Mouse (Mus musculus): Measurements from ENCODE around the gene Mier2. TPM values are rescaled to one million over a fixed set of nuclear protein-coding genes. Genes with fewer than 3 reads are reported as not detected.
A peak's percentile ranks its signal among the peaks of the same experiment; 100 is the strongest.

Gene Mier2
- total and polyA plus RNA-seq, 3 experiments: 12.7 to 31.8 (median 12.9) TPM

GRCm38 (mm10) chr10:79502830-79503644 lies 52.0 kb downstream of the Mier2 start:
- DNase-seq: no peak
- Histone ChIP-seq H3K9ac (ENCODE audit: low read depth, low read length) (no peak overlapping the region), H3K79me2 (replicated peaks; ENCODE audit: control insufficient read depth, insufficient read depth, low read length) (no peaks in the 10 kb centered on the region), H3K4me3 (no peak overlapping the region), H3K27me3 (ENCODE audit: control insufficient read depth, insufficient read depth, low read length) (no peaks in the 10 kb centered on the region; the same call in 1 of the 2 replicates), H3K27ac (no peak overlapping the region), H3K36me3 (ENCODE audit: control insufficient read depth, insufficient read depth, low read length) (no peaks in the 10 kb centered on the region), H3K4me1 (ENCODE audit: control insufficient read depth, insufficient read depth, low read length) (no peaks in the 10 kb centered on the region)
- TF ChIP-seq POLR2A (IDR thresholded peaks at IDR 0.05; ENCODE audit: insufficient read depth, low read depth, low read length) (no peak), EP300 (IDR thresholded peaks at IDR 0.05; ENCODE audit: insufficient read depth, low read depth, low read length) (no peak), CTCF (IDR thresholded peaks at IDR 0.05) (peak; percentile 29; the same call in 1 of the 2 replicates)
- WGBS: 68% methylated on average over 6 of the region's 6 CpGs
- intact Hi-C loops (cut with DNase I): no loop called here

GRCm38 (mm10) chr10:79496701-79497288 lies 58.2 kb downstream of the Mier2 start:
- Histone ChIP-seq H3K36me3 (ENCODE audit: control insufficient read depth, insufficient read depth, low read length) (no peaks in the 10 kb centered on the region), H3K27ac (no peak overlapping the region), H3K4me1 (ENCODE audit: control insufficient read depth, insufficient read depth, low read length) (no peaks in the 10 kb centered on the region), H3K27me3 (ENCODE audit: control insufficient read depth, insufficient read depth, low read length) (no peaks in the 10 kb centered on the region), H3K9ac (ENCODE audit: low read depth, low read length) (no peak overlapping the region), H3K4me3 (no peak overlapping the region), H3K79me2 (replicated peaks; ENCODE audit: control insufficient read depth, insufficient read depth, low read length) (no peaks in the 10 kb centered on the region)
- TF ChIP-seq EP300 (IDR thresholded peaks at IDR 0.05; ENCODE audit: insufficient read depth, low read depth, low read length) (no peak), CTCF (IDR thresholded peaks at IDR 0.05) (no peak), POLR2A (IDR thresholded peaks at IDR 0.05; ENCODE audit: insufficient read depth, low read depth, low read length) (no peak)
- WGBS: 51% methylated on average over 2 of the region's 2 CpGs
- no peak for DNase-seq
- intact Hi-C loops (cut with DNase I): no loop called here

- Histone ChIP-seq H3K9ac (ENCODE audit: low read depth, low read length) (no peak overlapping the region), H3K4me1 (ENCODE audit: control insufficient read depth, insufficient read depth, low read length) (no peaks in the 10 kb centered on the region), H3K79me2 (replicated peaks; ENCODE audit: control insufficient read depth, insufficient read depth, low read length) (no peaks in the 10 kb centered on the region), H3K36me3 (ENCODE audit: control insufficient read depth, insufficient read depth, low read length) (no peaks in the 10 kb centered on the region), H3K27me3 (ENCODE audit: control insufficient read depth, insufficient read depth, low read length) (no peaks in the 10 kb centered on the region), H3K27ac (no peak overlapping the region), H3K4me3 (no peak overlapping the region)
- intact Hi-C loops (cut with DNase I): no loop called here
- TF ChIP-seq EP300 (IDR thresholded peaks at IDR 0.05; ENCODE audit: insufficient read depth, low read depth, low read length) (no peak), CTCF (IDR thresholded peaks at IDR 0.05) (no peak), POLR2A (IDR thresholded peaks at IDR 0.05; ENCODE audit: insufficient read depth, low read depth, low read length) (no peak)
- no peak for DNase-seq
- 60% methylated on average over 3 of the region's 3 CpGs for whole genome bisulfite sequencing
Observed at GRCm38 (mm10) chr10:79495886-79496285, 59.1 kb downstream of the Mier2 start.

Small RNA genes lying within 50 kb of the gene (microRNA-seq; reads per million reads assigned to microRNA genes)
- 0 to 0.39 reads per million in 2 experiments for gene Mir6909

Other genes with a start within 250 kb of the Mier2 start
- not detected for gene Vmn2r82, start 198.7 kb downstream of the Mier2 start, total RNA-seq (2021)
- not detected in 2 replicates for gene Vmn2r82, start 198.7 kb downstream of the Mier2 start, polyA plus RNA-seq (2012; rRNA removed)
- gene Vmn2r83, start 86.5 kb downstream of the Mier2 start, total RNA-seq (2021): not detected
- not detected in 2 replicates for gene Vmn2r83, start 86.5 kb downstream of the Mier2 start, polyA plus RNA-seq (2012; rRNA removed)
- 1 to 10 TPM; 2.3 to 3.5 TPM for gene Plpp2, start 21.4 kb downstream of the Mier2 start, total RNA-seq (2021)
- 2.4 and 3.8 TPM in 2 replicates for gene Plpp2, start 21.4 kb downstream of the Mier2 start, polyA plus RNA-seq (2012; rRNA removed)
- gene Theg, start 32.1 kb upstream of the Mier2 start, total RNA-seq (2021): not detected
- 0.10 TPM in 1 of 2 replicates, not detected in the other for gene Theg, start 32.1 kb upstream of the Mier2 start, polyA plus RNA-seq (2012; rRNA removed)
- under 1 TPM in 1 of 2 experiments, not detected in 1; 0.10 TPM for gene C2cd4c, start 58.8 kb upstream of the Mier2 start, total RNA-seq (2021)
- gene C2cd4c, start 58.8 kb upstream of the Mier2 start, polyA plus RNA-seq (2012; rRNA removed): 0.02 and 0.09 TPM in 2 replicates
- gene Shc2, start 82.7 kb upstream of the Mier2 start, total RNA-seq (2021): 1 to 10 TPM; 1.9 to 2.1 TPM
- 2.9 and 3.7 TPM in 2 replicates for gene Shc2, start 82.7 kb upstream of the Mier2 start, polyA plus RNA-seq (2012; rRNA removed)
- gene Odf3l2, start 90.5 kb upstream of the Mier2 start, total RNA-seq (2021): not detected
- not detected in 2 replicates for gene Odf3l2, start 90.5 kb upstream of the Mier2 start, polyA plus RNA-seq (2012; rRNA removed)
- gene Madcam1, start 109.4 kb upstream of the Mier2 start, total RNA-seq (2021): not detected
- gene Madcam1, start 109.4 kb upstream of the Mier2 start, polyA plus RNA-seq (2012; rRNA removed): not detected in 2 replicates
- 10 to 100 TPM; 16.5 to 18.8 TPM for gene Tpgs1, start 114.2 kb upstream of the Mier2 start, total RNA-seq (2021)
- 18.0 and 28.1 TPM in 2 replicates for gene Tpgs1, start 114.2 kb upstream of the Mier2 start, polyA plus RNA-seq (2012; rRNA removed)
- gene Cdc34, start 127.0 kb upstream of the Mier2 start, total RNA-seq (2021): 100 to 1,000 TPM; 196 to 216 TPM
- gene Cdc34, start 127.0 kb upstream of the Mier2 start, polyA plus RNA-seq (2012; rRNA removed): 352 and 397 TPM in 2 replicates
- 1 to 10 TPM; 6.4 to 6.5 TPM for gene Gzmm, start 133.8 kb upstream of the Mier2 start, total RNA-seq (2021)
- gene Gzmm, start 133.8 kb upstream of the Mier2 start, polyA plus RNA-seq (2012; rRNA removed): 7.4 and 9.2 TPM in 2 replicates
- gene Bsg, start 149.3 kb upstream of the Mier2 start, total RNA-seq (2021): 1,000 to 10,000 TPM; 1,364 to 1,491 TPM
- 1,570 and 1,684 TPM in 2 replicates for gene Bsg, start 149.3 kb upstream of the Mier2 start, polyA plus RNA-seq (2012; rRNA removed)
- gene Hcn2, start 161.4 kb upstream of the Mier2 start, total RNA-seq (2021): 10 to 100 TPM; 17.0 to 17.5 TPM
- gene Hcn2, start 161.4 kb upstream of the Mier2 start, polyA plus RNA-seq (2012; rRNA removed): 23.8 and 33.5 TPM in 2 replicates
- 10 to 100 TPM; 42.2 to 44.7 TPM for gene Polrmt, start 191.4 kb upstream of the Mier2 start, total RNA-seq (2021)
- gene Polrmt, start 191.4 kb upstream of the Mier2 start, polyA plus RNA-seq (2012; rRNA removed): 47.0 and 52.3 TPM in 2 replicates
- gene Fgf22, start 199.9 kb upstream of the Mier2 start, total RNA-seq (2021): not detected
- gene Fgf22, start 199.9 kb upstream of the Mier2 start, polyA plus RNA-seq (2012; rRNA removed): not detected in 2 replicates
- gene Rnf126, start 211.8 kb upstream of the Mier2 start, total RNA-seq (2021): 10 to 100 TPM; 22.9 to 23.6 TPM
- 41.4 and 48.0 TPM in 2 replicates for gene Rnf126, start 211.8 kb upstream of the Mier2 start, polyA plus RNA-seq (2012; rRNA removed)
- 1 to 10 TPM; 3.8 to 4.7 TPM for gene Fstl3, start 222.1 kb upstream of the Mier2 start, total RNA-seq (2021)
- gene Fstl3, start 222.1 kb upstream of the Mier2 start, polyA plus RNA-seq (2012; rRNA removed): 9.7 and 11.9 TPM in 2 replicates
- not detected for gene Prss57, start 235.8 kb upstream of the Mier2 start, total RNA-seq (2021)
- 0.08 and 0.20 TPM in 2 replicates for gene Prss57, start 235.8 kb upstream of the Mier2 start, polyA plus RNA-seq (2012; rRNA removed)
- gene Palm, start 238.4 kb upstream of the Mier2 start, total RNA-seq (2021): 10 to 100 TPM; 51.4 to 55.6 TPM
- 31.4 and 36.6 TPM in 2 replicates for gene Palm, start 238.4 kb upstream of the Mier2 start, polyA plus RNA-seq (2012; rRNA removed)